Mouse (Mus musculus) kidney, adult 18-20 months (tissue): Measurements from ENCODE around the gene Dennd1a.

Source experiments
- DNase-seq: peaks from one replicate; pipeline ENCODE4 v3.0.0; 2021

Gene Dennd1a

GRCm38 (mm10) chr2:37855226-37855625, 432.0 kb downstream of the Dennd1a start:
- DNase-seq: no peak

DNA sequence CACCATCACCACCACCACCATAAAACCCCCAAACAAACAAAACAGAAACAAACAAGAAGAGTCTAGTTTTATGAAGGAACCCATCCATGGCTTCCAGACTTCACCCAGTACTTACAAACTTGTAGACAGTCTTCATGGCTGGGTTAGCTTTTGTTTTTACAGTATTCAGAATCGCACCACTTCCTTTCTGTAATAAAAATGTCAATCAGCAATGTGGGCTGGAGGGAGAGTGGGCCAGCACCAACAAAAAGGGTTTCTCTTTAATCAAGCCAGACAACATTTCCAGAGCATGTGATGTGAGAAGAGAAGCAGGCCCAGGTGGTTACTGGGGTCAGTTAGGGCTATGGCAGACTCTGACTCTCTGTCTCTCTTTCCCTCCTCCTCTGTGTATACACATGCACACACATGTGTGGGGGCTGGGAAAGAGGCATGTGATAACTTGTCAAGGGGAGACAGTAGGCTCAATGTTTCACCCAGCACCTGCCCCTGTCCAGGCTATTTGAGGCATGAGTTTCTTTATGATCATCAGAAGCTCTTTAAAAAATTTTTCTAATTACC, 433.2 kb downstream of the Dennd1a start:
- no peak for DNase-seq

GRCm38 (mm10) chr2:37850626-37851025, 436.6 kb downstream of the Dennd1a start:
- DNase-seq: no peak

GRCm38 (mm10) chr2:37849357-37849756, 437.8 kb downstream of the Dennd1a start:
- DNase-seq: no peak

GRCm38 (mm10) chr2:37842719-37843118, 444.5 kb downstream of the Dennd1a start:
- DNase-seq: no peak

GRCm38 (mm10) chr2:37842151-37842569, 445.0 kb downstream of the Dennd1a start:
- no peak for DNase-seq

DNA sequence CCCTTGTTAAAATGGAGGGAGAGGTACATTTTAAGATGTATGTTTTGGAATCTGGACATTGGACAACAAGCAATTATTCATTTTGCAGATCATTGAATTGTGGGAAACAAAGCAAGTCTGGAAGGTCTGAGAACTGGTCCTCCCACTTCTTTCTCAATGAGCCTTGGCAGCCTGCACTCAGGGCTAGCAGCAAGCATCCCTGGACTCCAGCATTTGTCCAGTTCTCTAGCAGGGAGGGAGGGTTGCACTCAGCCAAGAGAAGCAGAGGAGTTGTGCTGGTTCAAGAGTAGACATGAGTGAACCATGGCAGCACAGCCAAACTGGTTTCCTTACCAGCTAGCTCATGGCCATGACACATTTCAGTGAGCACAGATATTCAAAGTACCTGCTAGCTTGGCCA, 447.3 kb downstream of the Dennd1a start:
- DNase-seq: no peak

DNA sequence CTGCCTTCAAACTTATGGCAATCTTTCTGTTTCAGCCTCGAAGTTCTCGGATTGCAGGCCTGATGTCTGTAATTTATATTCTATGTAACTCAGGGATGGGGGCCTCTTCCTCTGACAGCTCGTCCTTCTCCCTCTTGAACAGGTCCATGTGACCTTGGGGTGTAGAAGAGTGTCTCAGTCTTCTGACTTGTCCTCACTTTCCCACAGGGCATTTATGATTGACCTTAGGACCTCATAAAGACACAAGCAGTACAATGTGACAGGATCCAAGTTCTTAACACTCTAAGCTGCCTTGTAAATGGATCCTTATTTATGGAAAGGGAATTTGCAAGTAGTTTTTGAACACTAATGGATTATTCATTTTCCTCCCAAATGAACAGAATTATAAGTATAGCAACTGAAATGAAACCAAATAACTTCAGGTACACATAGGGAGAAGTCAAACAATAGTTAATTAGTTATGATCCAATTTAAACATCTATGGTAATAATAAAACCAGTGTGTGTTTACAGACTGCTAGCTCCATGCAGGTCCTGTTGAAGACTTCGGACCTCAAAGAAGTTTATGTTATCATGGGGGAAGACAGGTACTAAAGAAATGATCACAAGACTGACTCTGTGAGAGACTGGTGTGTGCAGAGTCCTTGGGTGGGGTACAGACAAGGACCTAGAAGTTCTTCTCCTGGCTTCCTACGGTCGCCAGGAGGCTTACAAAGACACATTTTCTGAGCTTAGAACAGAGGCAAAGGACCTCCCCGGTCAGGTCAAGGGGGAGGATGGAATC, 448.8 kb downstream of the Dennd1a start:
- DNase-seq: no peak

GRCm38 (mm10) chr2:37837542-37837941, 449.6 kb downstream of the Dennd1a start:
- DNase-seq: no peak

GRCm38 (mm10) chr2:37836926-37837325, 450.3 kb downstream of the Dennd1a start:
- DNase-seq: no peak

GRCm38 (mm10) chr2:37832253-37832652, 454.9 kb downstream of the Dennd1a start:
- no peak for DNase-seq

DNA sequence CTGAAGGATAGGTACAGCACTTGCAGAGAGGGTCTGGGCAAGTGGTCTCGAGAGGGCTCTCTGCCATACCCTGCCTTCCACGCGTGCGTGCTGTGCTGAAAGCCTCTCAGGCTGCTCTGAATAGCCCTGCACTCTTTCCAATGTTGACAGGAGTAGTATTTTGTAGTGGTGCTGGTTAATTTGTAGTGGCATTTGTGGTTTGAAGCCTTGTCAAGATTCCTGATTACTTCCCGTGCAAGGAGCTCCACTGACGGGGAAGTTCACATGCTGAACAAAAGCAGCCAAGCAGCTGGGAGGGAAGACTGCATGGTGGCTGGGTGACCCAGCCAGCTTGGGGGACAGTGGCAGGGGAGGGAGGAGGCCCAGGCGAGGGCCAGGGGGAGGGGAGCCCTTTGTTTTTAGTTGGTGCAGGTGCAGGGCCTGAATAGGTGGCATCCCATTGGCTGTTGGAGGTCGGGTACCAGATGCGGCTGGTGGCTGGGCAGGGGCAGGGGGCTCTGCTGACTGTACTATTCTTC, 457.4 kb downstream of the Dennd1a start:
- no peak for DNase-seq

DNA sequence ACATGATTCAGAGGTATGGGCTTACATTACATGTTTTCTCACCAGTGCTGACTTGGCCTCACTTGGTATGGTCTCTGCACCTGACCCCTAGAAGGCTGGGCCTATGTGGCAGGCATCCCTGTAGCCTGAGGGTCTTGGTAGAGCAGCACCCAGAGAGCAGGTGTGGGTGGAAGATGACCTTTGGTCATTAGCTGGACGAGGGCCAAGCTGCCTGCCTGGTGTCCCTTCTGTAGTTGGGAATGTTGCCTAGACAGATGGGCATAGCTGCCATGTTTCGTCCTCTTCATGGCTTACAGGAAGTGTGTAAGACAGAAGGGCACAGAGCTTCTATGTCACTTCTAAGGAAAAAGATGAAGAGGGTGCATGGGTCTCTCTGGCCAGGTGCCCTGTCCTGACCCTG, 463.4 kb downstream of the Dennd1a start:
- DNase-seq: peak; percentile 34

- DNase-seq: no peak
Observed at GRCm38 (mm10) chr2:37822122-37822521, 465.1 kb downstream of the Dennd1a start.

DNA sequence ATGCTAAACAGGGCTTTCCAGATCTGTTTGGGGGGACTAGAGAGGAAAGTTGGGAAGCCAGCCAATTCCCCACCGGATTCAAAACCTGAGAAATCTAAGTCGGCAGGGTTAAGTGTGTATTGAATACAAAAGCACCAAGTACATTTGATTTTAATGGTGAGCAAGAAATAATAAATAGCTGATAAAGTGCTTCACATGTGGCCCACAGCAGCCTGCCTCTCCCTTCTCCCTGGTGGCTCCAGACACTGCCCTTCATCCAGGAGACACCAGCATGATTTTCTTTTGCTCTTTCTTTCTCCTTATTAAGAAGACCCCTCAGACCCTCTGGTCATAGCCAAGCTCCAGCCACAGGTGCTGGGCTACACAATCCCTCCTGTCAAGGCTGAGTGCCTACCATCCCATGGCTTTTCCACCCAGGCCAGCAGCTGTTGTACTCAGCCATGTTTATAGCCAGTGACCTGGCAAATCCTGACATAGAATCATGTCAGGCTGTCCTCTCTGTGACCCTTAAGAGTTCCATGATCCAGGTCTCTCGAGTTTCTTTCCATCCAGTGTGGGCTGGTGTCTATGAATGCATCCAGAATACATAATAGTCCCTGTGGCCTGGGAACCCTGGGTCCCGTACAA, 467.6 kb downstream of the Dennd1a start:
- DNase-seq: no peak

GRCm38 (mm10) chr2:37818761-37819525, 468.2 kb downstream of the Dennd1a start:
- DNase-seq: no peak

- DNase-seq: peak; percentile 78
Observed at GRCm38 (mm10) chr2:37815676-37816075, 471.5 kb downstream of the Dennd1a start.

DNA sequence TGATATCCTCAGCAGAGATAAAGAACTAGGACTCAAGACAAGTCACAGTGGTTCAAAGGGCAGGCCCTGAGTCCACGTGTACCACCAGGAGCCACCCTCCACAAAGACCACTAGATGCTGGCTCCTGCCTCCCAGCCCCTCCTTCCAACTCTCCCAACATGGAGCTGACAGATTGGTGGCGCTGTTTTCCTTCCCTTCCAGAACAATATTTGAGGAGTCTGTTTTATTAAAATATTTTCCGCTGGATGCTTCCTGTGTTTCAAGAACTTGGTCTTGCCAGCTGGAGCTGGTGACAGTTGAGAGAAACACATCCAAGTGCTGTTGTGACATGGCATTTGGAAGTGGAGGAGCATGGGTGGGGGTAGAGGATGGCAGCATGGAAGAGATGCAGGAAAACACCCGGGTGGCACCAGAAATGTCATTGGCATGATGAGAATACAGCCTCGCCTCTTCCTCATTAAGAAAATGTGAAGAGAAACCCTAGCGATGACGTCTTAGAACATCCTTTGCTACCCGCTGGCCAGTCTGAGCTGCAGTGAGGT, 472.3 kb downstream of the Dennd1a start:
- DNase-seq: no peak

DNA sequence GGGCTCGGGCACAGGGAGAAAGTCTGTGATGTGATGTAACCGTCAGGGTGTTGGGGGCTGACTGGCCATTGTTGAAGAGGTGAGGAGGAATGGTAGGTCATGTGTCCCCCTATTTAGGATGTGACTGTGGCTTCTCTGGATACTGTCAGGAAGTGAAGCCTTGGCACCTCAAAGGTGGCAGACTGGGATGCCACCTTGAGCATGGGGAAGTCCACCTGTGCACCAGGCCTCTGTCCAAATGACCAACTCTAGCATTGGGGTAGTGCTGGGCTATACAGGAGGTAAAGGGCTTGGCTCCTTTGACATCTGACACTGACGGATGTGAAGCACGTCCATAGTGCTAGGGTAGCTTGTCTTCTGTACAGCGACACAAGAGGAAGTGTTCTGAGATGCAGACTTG, 474.8 kb downstream of the Dennd1a start:
- no peak for DNase-seq

GRCm38 (mm10) chr2:37811682-37812081, 475.5 kb downstream of the Dennd1a start:
- peak; percentile 34 for DNase-seq

DNA sequence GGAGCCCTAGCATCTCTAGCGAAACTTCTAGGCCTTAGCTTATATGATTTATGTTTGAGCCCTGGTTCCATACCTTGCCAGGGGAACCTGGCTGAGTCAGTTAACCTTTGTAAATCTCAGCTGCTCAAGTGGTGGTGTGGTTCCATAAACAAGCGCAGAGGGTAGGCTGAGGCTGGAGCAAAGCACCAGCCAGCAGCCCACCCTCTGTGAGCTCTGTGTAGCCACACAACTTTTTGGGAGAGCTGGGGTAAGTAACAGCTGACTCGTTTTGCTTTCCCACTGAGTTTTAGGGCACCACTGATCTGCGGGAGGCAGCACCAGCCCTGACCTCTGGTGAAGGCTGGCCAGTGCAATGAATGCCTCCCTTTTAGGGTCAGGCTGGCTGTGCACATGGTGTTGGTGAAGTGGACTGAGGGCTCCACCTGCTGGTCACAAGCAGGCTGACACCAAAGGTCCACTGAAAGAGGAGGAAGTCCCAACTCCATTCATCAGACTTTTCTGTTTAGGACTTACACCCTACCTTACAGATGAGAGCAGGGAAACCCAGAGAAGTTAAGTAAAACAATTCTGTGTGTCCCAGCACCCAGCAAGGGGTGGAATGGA, 484.5 kb downstream of the Dennd1a start:
- peak; percentile 69 for DNase-seq

- DNase-seq: no peak
Observed at GRCm38 (mm10) chr2:37801687-37802086, 485.5 kb downstream of the Dennd1a start.
